Mouse (Mus musculus): ENCODE measurements around the gene Pdzd8. TPM values are rescaled to one million over a fixed set of nuclear protein-coding genes. Genes with fewer than 3 reads are reported as not detected.

The Pdzd8 gene
- total RNA-seq (2021) = 10 to 100 TPM; 35.6 to 38.8 TPM
- long read RNA-seq, experiment 1, full-length matches to known transcripts = 5 of 14 reads
- long read RNA-seq, experiment 1, partial matches to known transcripts = 2 of 14 reads
- long read RNA-seq, experiment 1, other reads (novel, unspliced or antisense) = 7 of 14 reads
- long read RNA-seq, experiment 2, full-length matches to known transcripts = 4 of 10 reads
- long read RNA-seq, experiment 2, partial matches to known transcripts = 3 of 10 reads
- long read RNA-seq, experiment 2, other reads (novel, unspliced or antisense) = 3 of 10 reads

GRCm38 (mm10) chr19:59345658-59346283, at the start of gene Pdzd8:
TSS of gene Pdzd8 (minus strand) at chr19:59345780.
- peak; percentile 93 to 96 for DNase-seq

GRCm38 (mm10) chr19:59393777-59394441, 48.3 kb upstream of the Pdzd8 start:
- DNase-seq = no peak

GRCm38 (mm10) chr19:59388847-59389606, 43.4 kb upstream of the Pdzd8 start:
- peak; percentile 16 to 69 for DNase-seq

GRCm38 (mm10) chr19:59388399-59388798, 42.8 kb upstream of the Pdzd8 start:
- DNase-seq = no peak

GRCm38 (mm10) chr19:59387178-59387577, 41.6 kb upstream of the Pdzd8 start:
- peak; percentile 13 to 18 for DNase-seq

- DNase-seq = no peak
Observed at GRCm38 (mm10) chr19:59384582-59385495, 39.3 kb upstream of the Pdzd8 start.

- DNase-seq = no peak
Observed at GRCm38 (mm10) chr19:59382416-59382917, 36.9 kb upstream of the Pdzd8 start.

- no peak for DNase-seq
Observed at GRCm38 (mm10) chr19:59379995-59380394, 34.4 kb upstream of the Pdzd8 start.

- no peak for DNase-seq
Observed at GRCm38 (mm10) chr19:59376481-59376880, 30.9 kb upstream of the Pdzd8 start.

GRCm38 (mm10) chr19:59374940-59375339, 29.4 kb upstream of the Pdzd8 start:
- DNase-seq = no peak

- DNase-seq = no peak
Observed at GRCm38 (mm10) chr19:59372928-59373327, 27.3 kb upstream of the Pdzd8 start.

- no peak for DNase-seq
Observed at GRCm38 (mm10) chr19:59371016-59371415, 25.4 kb upstream of the Pdzd8 start.

- no peak for DNase-seq
Observed at GRCm38 (mm10) chr19:59367892-59368291, 22.3 kb upstream of the Pdzd8 start.

GRCm38 (mm10) chr19:59366724-59367123, 21.1 kb upstream of the Pdzd8 start:
- no peak for DNase-seq

- DNase-seq = no peak
Observed at GRCm38 (mm10) chr19:59363666-59364065, 18.1 kb upstream of the Pdzd8 start.

GRCm38 (mm10) chr19:59362646-59363045, 17.1 kb upstream of the Pdzd8 start:
- DNase-seq = no peak

GRCm38 (mm10) chr19:59360486-59360896, 14.9 kb upstream of the Pdzd8 start:
- no peak for DNase-seq

GRCm38 (mm10) chr19:59359202-59359601, 13.6 kb upstream of the Pdzd8 start:
- no peak for DNase-seq

- DNase-seq = no peak
Observed at GRCm38 (mm10) chr19:59357878-59358277, 12.3 kb upstream of the Pdzd8 start.

GRCm38 (mm10) chr19:59356843-59357595, 11.4 kb upstream of the Pdzd8 start:
- no peak for DNase-seq
